Mouse (Mus musculus): ENCODE data around the gene Nol7.

DNA sequence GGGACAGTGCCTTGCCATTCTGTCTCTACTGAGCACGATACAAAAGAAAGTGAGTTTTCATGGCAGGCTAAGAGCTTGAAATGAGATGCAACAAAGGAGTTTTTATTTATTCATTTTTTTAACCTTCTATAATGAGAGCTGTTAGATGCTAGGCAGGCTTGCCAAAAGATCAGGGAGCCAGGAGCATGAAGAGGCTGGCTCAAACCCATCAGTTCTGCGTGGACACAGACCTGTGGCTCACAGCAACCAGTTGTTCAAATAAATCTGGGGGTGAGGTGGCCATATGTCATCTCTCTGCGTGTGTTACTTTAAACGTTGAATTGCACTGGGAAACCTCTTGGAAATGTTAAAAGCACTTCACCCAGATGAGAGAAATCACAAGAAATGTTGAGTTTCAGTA, 44.8 kb upstream of the Nol7 start:
- no peak for TF ChIP-seq EP300 (IDR thresholded peaks at IDR 0.05; ENCODE audit: low read depth)
- TF ChIP-seq CTCF (IDR thresholded peaks at IDR 0.05; ENCODE audit: low read depth), result no peak

Data from heart, postnatal 0 days (tissue).